Mouse (Mus musculus) heart, adult 2 months (tissue): ENCODE results near the gene Faap24.
A peak's percentile ranks its signal among the peaks of the same experiment; 100 is the strongest.

Source experiments
- CTCF ChIP-seq: fragments of 200-600 bp; IDR thresholded peaks from 2 replicates; pipeline ENCODE4 v1.8.1; 2022; ENCODE audit warnings: antibody characterized with exemption, mild to moderate bottlenecking, moderate library complexity
- EP300 ChIP-seq: fragments of 200-500 bp; IDR thresholded peaks from 2 replicates; pipeline ENCODE4 v1.6.1; 2011; ENCODE audit warnings: low read depth, low read length, control low read depth; ENCODE audit not compliant: insufficient read depth
- POLR2A ChIP-seq: fragments of 200-500 bp; IDR thresholded peaks from 2 replicates; pipeline ENCODE4 v1.6.1; 2011; ENCODE audit warnings: mild to moderate bottlenecking, low read depth, low read length, control low read depth; ENCODE audit not compliant: insufficient read depth

DNA sequence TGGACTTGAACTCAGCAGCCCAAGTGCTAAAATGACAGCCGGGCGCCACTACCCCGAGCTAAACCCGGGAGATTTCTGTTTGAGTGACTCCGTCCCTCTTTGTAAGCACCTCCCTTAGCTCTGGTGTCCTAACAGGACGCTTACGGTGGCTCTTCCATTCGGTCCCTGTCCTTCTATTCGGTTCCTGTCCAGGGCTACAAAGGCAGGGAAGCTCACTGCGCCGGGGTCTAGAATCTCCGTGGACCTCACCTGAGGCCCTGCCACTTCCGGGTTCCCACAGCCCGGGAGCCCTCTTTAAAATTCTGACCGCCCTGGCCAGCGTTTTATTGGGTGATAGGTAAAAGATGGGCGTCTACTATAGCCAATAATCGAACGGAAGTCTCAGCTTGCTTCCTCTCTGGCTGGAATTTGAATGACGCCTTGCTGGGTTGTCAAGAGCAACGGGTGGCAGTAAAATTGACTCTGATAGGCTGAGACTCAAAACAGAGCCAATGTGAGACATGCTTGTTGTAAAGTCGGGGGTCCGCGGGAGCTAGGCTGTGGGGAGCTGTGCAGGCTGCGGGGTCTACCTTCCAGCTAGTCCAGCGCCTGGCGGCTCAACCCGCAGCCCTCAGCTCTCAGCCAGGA, at the start of gene Faap24, which contains the start of gene Cep89:
- TF ChIP-seq POLR2A (peak; percentile 72), EP300 (0 out of 2 replicates have a peak, but pooled peaks have one; percentile 24), CTCF (no peak)
